Mouse (Mus musculus): ENCODE data around the gene Cd81. TPM values are rescaled to one million over a fixed set of nuclear protein-coding genes. Genes with fewer than 3 reads are reported as not detected.

Gene Cd81
- polyA plus RNA-seq, 1 experiment from 2014 or later, result 152 TPM

DNA sequence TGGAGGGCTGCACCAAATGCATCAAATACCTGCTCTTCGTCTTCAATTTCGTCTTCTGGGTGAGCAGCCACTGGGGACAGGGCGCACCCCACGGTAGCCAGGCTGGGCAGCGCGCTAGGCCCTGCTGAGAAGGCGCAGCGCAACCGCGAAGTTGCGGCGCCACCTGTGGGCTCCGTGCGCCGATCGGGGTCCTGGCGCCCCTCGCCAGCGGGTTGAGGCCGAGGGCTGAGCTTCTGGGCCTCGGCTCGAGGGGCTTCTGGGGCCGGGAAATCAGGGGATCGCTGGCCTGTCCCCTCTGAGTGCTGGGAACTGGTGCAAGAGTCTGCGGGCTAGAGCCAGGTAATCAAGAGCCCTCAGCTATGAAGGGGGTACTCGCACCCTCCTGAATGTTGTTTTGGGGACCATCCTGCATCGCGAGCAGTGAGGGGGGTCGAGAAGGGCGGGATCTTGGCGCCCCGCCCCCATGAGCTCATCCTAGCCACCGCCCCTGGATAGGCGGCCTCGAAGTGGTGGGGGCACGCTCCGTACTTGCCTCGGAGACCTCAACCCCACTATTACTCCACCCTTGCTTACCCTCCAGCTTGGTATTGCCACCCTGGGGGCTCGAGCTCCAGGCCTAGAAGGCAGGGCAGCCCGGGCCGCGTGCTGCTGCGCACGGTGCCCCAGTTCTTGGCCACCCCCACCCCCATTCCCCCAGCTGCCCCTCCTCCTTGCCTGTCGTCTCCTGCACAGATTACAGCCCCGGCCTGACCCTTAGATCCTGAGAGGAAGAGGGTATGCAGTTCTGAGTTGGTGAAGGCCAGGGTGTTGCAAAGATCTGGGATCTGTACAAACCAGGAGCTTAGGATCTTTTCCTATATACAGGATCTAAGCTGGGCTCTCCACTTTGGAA lies 715 bp downstream of the Cd81 start:
- Histone ChIP-seq H3K4me3 (ENCODE audit: low read depth, low read length) (peak overlapping the region; percentile 75), H3K4me2 (ENCODE audit: low read depth, low read length) (peak overlapping the region; percentile 90), H3K9ac (ENCODE audit: low read depth, low read length) (peak overlapping the region; percentile 82), H3K27me3 (ENCODE audit: control insufficient read depth, insufficient read depth, low read depth, low read length) (no peaks in the 10 kb centered on the region), H3K27ac (ENCODE audit: low read length) (peak overlapping the region; percentile 83), H3K36me3 (ENCODE audit: control insufficient read depth, insufficient read depth) (no peaks in the 10 kb centered on the region), H3K9me3 (replicated peaks; ENCODE audit: control insufficient read depth, low read length) (no peaks in the 10 kb centered on the region), H3K4me1 (ENCODE audit: control insufficient read depth, low read depth, low read length) (peaks cover 60% of the 10 kb centered on the region)
- WGBS (ENCODE audit: insufficient replicate concordance), result under 1% methylated on average over 46 of the region's 46 CpGs
- ATAC-seq (ENCODE audit: low read depth), result peak; percentile 51

DNA sequence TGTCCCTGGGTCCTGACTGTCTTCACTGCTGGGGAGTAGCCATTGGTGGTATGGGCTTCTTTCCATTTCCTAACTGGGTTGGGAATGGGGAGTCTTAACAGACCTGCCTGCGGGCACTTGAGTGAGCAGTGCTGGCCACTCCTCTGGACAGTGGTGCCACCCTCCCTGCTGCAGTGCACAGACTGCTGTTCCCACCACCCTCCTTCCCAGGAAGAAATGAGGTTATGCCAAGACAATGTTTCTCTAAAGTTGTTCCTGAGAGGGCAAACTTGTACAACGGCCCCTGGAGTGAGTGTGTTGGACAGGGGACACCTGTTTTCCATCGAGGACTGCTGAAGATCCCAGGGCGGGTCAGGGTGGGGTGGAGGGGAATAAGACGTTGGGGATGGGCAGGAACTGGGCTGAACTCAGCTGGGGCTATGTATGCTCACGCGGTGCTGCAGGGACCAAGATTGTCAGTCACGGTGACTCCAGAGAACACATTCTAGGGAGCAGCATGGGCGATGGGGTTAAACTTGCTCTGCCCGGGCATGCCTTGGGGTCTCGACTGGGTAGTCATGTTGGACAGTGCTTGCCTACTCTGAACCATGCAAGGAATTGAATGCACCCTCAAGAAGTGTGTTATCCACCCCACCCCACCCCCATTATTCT lies 1.5 kb downstream of the Cd81 start:
- WGBS (ENCODE audit: insufficient replicate concordance), result 20% methylated on average over 11 of the region's 11 CpGs
- H3K9ac ChIP-seq (ENCODE audit: low read depth, low read length), result peak overlapping the region; percentile 82

DNA sequence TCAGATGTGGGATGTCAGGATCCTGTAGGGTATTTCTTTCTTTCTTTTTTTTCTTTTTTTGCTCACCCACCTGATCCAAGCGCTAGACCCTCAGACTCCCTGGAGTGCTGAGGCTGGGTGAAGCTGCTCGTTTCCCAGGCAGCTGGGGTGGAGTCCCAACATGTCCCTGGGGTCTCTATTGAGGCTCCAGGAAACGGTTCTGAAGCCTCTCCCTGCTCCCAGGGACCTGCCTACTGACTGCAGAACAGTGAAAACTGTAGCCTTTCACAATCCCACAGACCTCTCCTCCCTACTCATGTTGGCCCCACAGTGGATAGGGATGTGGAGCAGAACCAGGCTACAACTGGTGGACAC lies 2.0 kb downstream of the Cd81 start:
- ATAC-seq (ENCODE audit: low read depth), result no peak
- Histone ChIP-seq H3K9ac (ENCODE audit: low read depth, low read length) (peak overlapping the region; percentile 82), H3K9me3 (replicated peaks; ENCODE audit: control insufficient read depth, low read length) (no peaks in the 10 kb centered on the region), H3K4me1 (ENCODE audit: control insufficient read depth, low read depth, low read length) (peaks cover 74% of the 10 kb centered on the region), H3K27ac (ENCODE audit: low read length) (no peak overlapping the region), H3K36me3 (ENCODE audit: control insufficient read depth, insufficient read depth) (no peaks in the 10 kb centered on the region), H3K4me2 (ENCODE audit: low read depth, low read length) (peak overlapping the region; percentile 90), H3K27me3 (ENCODE audit: control insufficient read depth, insufficient read depth, low read depth, low read length) (no peaks in the 10 kb centered on the region), H3K4me3 (ENCODE audit: low read depth, low read length) (peak overlapping the region; percentile 75)
- 26% methylated on average over 3 of the region's 3 CpGs for WGBS (ENCODE audit: insufficient replicate concordance)

More for the DNA sequence above, 1.5 kb downstream of the Cd81 start:
- peaks cover 69% of the 10 kb centered on the region for H3K4me1 ChIP-seq (ENCODE audit: control insufficient read depth, low read depth, low read length)
- peak overlapping the region; percentile 90 for H3K4me2 ChIP-seq (ENCODE audit: low read depth, low read length)
- ATAC-seq (ENCODE audit: low read depth), result no peak
- H3K9me3 ChIP-seq (replicated peaks; ENCODE audit: control insufficient read depth, low read length), result no peaks in the 10 kb centered on the region
- H3K27me3 ChIP-seq (ENCODE audit: control insufficient read depth, insufficient read depth, low read depth, low read length), result no peaks in the 10 kb centered on the region
- H3K36me3 ChIP-seq (ENCODE audit: control insufficient read depth, insufficient read depth), result no peaks in the 10 kb centered on the region
- H3K4me3 ChIP-seq (ENCODE audit: low read depth, low read length), result peak overlapping the region; percentile 75
- 0 out of 2 replicates have a peak overlapping the region, but pooled peaks have one; percentile 83 for H3K27ac ChIP-seq (ENCODE audit: low read length)

DNA sequence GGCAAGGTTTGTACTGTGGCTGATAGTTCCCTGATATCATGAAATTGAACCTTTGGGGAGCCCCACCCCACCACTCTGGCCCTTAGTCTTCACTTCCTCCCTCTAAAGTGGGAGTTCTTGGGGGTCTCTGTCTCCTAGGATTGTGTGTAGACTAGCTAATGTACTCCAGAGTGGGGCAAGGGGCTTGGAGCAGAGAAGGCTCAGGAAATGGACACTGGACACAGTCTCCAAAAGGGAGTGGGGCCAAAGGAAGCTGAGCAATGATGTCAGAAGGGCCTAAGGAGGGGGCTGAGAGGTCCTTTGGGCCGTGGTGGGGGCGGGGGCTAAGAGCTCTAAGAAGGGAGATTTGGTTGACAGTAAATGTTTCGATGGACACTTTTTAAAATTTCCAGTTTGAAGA lies 2.5 kb downstream of the Cd81 start:
- H3K27me3 ChIP-seq (ENCODE audit: control insufficient read depth, insufficient read depth, low read depth, low read length), result no peaks in the 10 kb centered on the region
- 41% methylated on average over 3 of the region's 3 CpGs for WGBS (ENCODE audit: insufficient replicate concordance)
- peak overlapping the region; percentile 82 for H3K9ac ChIP-seq (ENCODE audit: low read depth, low read length)
- no peaks in the 10 kb centered on the region for H3K9me3 ChIP-seq (replicated peaks; ENCODE audit: control insufficient read depth, low read length)
- peaks cover 74% of the 10 kb centered on the region for H3K4me1 ChIP-seq (ENCODE audit: control insufficient read depth, low read depth, low read length)
- no peak overlapping the region; the same call in 1 of the 2 replicates for H3K4me3 ChIP-seq (ENCODE audit: low read depth, low read length)
- H3K36me3 ChIP-seq (ENCODE audit: control insufficient read depth, insufficient read depth), result no peaks in the 10 kb centered on the region
- ATAC-seq (ENCODE audit: low read depth), result no peak
- no peak overlapping the region for H3K27ac ChIP-seq (ENCODE audit: low read length)
- H3K4me2 ChIP-seq (ENCODE audit: low read depth, low read length), result peak overlapping the region; percentile 90

DNA sequence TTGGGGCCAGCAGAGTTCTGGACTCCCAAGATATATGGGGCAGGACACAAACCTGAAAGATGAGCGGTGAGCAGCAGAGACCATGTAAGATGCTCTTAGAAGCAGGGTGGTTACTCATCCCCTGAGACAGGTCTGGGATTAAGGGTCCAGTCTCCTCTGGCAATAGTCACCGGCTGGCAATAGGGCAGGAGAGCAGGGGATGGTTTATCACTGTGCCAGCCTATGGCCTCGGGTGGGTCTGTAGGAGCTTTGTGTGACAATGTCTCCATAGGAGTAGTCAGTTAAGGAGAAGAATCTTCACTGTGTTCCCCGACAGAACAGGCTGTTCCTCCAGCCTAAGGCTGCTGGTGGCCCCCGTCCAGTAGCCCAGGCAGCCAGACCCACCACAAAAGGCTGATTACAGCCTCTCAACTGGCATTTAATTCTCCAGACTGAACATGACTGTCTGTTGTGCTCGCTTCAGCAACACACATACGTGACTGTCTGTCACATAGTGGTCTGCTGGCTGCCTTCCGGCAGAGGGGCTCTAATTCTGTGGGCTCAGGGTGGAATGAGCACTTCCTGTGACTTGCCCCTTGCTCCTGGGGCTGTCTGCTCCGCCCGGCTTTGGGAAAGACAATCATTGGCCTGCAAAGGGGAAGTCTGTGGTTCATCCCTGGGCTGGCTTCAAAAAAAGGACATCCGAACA lies 3.1 kb downstream of the Cd81 start:
- ATAC-seq (ENCODE audit: low read depth), result no peak
- H3K9ac ChIP-seq (ENCODE audit: low read depth, low read length), result no peak overlapping the region
- H3K4me1 ChIP-seq (ENCODE audit: control insufficient read depth, low read depth, low read length), result peaks cover 78% of the 10 kb centered on the region
- no peaks in the 10 kb centered on the region for H3K36me3 ChIP-seq (ENCODE audit: control insufficient read depth, insufficient read depth)
- H3K27ac ChIP-seq (ENCODE audit: low read length), result no peak overlapping the region
- no peaks in the 10 kb centered on the region for H3K27me3 ChIP-seq (ENCODE audit: control insufficient read depth, insufficient read depth, low read depth, low read length)
- no peaks in the 10 kb centered on the region for H3K9me3 ChIP-seq (replicated peaks; ENCODE audit: control insufficient read depth, low read length)
- H3K4me2 ChIP-seq (ENCODE audit: low read depth, low read length), result peak overlapping the region; percentile 90; the same call in 1 of the 2 replicates
- WGBS (ENCODE audit: insufficient replicate concordance), result 31% methylated on average over 11 of the region's 11 CpGs
- H3K4me3 ChIP-seq (ENCODE audit: low read depth, low read length), result no peak overlapping the region

DNA sequence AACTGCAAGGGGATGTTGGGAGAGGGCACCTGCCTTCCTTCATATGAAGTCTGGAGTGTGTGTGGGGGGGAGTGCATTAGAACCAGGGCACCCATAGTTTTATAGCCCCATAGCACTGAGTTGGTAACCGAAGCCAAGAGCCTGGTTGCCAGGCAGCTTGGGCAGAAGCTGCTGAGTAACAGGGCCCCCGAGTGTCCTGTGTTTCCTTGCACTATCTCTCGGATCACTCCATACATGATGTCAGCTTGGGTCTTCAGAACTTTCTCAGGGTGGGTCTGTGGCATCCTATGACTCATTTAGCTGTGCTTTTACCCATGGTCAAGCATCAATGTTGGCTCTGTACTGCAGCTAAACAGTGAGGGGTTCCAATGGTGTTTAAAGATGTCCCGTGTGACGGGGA lies 4.5 kb downstream of the Cd81 start:
- Histone ChIP-seq H3K4me2 (ENCODE audit: low read depth, low read length) (peak overlapping the region; percentile 43; the same call in 1 of the 2 replicates), H3K27me3 (ENCODE audit: control insufficient read depth, insufficient read depth, low read depth, low read length) (no peaks in the 10 kb centered on the region), H3K36me3 (ENCODE audit: control insufficient read depth, insufficient read depth) (no peaks in the 10 kb centered on the region; the same call in 1 of the 2 replicates), H3K9me3 (replicated peaks; ENCODE audit: control insufficient read depth, low read length) (no peaks in the 10 kb centered on the region), H3K9ac (ENCODE audit: low read depth, low read length) (no peak overlapping the region), H3K27ac (ENCODE audit: low read length) (peak overlapping the region; percentile 16; the same call in 1 of the 2 replicates), H3K4me3 (ENCODE audit: low read depth, low read length) (no peak overlapping the region), H3K4me1 (ENCODE audit: control insufficient read depth, low read depth, low read length) (peaks cover 74% of the 10 kb centered on the region)
- no peak for ATAC-seq (ENCODE audit: low read depth)
- 26% methylated on average over 5 of the region's 5 CpGs for WGBS (ENCODE audit: insufficient replicate concordance)

DNA sequence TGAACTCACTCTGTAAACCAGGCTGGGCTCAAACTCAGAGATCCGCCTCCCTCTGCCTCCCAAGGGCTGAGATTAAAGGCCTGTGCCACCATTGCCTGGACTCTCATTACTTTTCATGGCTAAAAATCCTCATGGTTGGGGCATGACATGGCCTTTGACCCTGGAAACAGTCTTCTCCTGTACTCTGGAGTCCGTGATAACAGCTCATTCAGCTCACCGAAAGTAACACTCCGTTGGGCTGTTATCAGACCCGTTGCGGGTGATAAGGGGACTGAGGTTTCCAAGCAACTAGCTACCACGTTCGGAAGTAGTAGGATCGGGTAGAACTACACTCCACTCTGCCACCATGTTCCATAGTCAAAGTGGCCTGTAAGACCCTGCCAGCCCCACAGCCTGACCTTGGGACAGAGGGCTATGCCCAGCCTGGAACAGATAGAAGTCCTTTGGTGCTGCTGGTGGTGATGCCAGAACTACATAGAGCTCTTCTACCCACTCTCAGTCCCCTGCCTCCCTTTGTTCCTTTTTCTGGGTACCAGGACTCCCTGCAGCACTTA lies 5.2 kb downstream of the Cd81 start:
- ATAC-seq (ENCODE audit: low read depth), result peak; percentile 49
- Histone ChIP-seq H3K4me2 (ENCODE audit: low read depth, low read length) (peak overlapping the region; percentile 43), H3K4me1 (ENCODE audit: control insufficient read depth, low read depth, low read length) (peaks cover 71% of the 10 kb centered on the region), H3K9me3 (replicated peaks; ENCODE audit: control insufficient read depth, low read length) (no peaks in the 10 kb centered on the region), H3K27me3 (ENCODE audit: control insufficient read depth, insufficient read depth, low read depth, low read length) (no peaks in the 10 kb centered on the region), H3K9ac (ENCODE audit: low read depth, low read length) (0 out of 2 replicates have a peak overlapping the region, but pooled peaks have one; percentile 27), H3K27ac (ENCODE audit: low read length) (peak overlapping the region; percentile 77), H3K36me3 (ENCODE audit: control insufficient read depth, insufficient read depth) (peaks cover under 1% of the 10 kb centered on the region; the same call in 1 of the 2 replicates), H3K4me3 (ENCODE audit: low read depth, low read length) (no peak overlapping the region)
- WGBS (ENCODE audit: insufficient replicate concordance), result 7% methylated on average over 9 of the region's 9 CpGs

DNA sequence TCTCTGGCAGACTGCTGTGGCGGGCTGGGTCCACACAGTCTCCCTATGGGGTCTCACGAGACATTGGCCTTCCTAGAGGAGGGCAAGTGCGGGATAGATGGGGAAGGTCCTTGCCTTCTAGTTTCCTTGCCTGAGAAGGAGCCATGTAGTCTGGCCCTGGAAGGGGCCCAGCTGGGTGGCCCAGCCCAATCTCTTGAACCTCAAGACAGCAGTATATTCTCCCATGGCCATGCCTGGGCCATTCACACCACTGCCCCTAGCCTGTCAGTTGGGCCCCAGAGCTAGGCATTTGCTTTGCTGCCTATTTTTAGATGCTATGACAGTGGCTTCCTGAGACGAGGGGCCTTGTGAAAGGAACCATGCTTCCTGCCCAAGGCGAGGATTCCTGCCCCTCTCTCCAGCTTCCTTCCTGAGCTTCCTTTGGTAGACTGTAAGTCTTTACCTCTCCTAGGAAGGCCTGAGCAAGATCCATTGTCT lies 5.7 kb downstream of the Cd81 start:
- peak; percentile 25; the same call in 1 of the 2 replicates for ATAC-seq (ENCODE audit: low read depth)
- 20% methylated on average over 5 of the region's 5 CpGs for WGBS (ENCODE audit: insufficient replicate concordance)
- Histone ChIP-seq H3K27me3 (ENCODE audit: control insufficient read depth, insufficient read depth, low read depth, low read length) (no peaks in the 10 kb centered on the region), H3K9ac (ENCODE audit: low read depth, low read length) (no peak overlapping the region), H3K27ac (ENCODE audit: low read length) (peak overlapping the region; percentile 77), H3K4me1 (ENCODE audit: control insufficient read depth, low read depth, low read length) (peaks cover 70% of the 10 kb centered on the region), H3K4me3 (ENCODE audit: low read depth, low read length) (no peak overlapping the region), H3K9me3 (replicated peaks; ENCODE audit: control insufficient read depth, low read length) (no peaks in the 10 kb centered on the region), H3K36me3 (ENCODE audit: control insufficient read depth, insufficient read depth) (peaks cover 6% of the 10 kb centered on the region), H3K4me2 (ENCODE audit: low read depth, low read length) (peak overlapping the region; percentile 43)
